Mouse (Mus musculus): ENCODE measurements at regions not wholly inside any gene's neighbourhood (a gene's known extent, or its start where the extent isn't known, plus 50 kb on each side); places are given as distances from the start of the nearest gene placed in this dataset.

DNA sequence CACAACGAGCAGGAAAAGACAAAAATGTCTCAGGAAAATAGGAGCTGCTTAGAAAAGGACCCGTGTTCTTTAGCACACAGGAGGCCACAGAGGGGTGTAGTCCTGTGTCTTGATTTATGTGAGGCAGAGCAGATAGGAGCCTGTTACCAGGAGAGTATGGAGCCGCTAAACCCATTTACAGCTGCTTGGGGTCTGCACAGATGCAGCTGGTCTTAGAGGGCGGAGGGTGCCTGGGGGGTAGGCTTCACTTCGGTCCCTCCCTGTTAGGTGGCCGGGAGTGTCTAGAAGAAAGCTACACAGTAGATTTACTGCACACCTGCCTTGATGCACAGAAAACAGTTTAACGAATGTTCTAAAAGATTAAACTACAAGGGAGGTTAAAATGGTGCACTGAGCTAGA, 91.4 kb downstream of the Gadd45g start:
- no peak for ATAC-seq (ENCODE audit: low read depth)
- Histone ChIP-seq H3K9me3 (ENCODE audit: control insufficient read depth, low read length) (no peaks in the 10 kb centered on the region), H3K9ac (ENCODE audit: low read depth, low read length) (no peak overlapping the region), H3K4me2 (ENCODE audit: low read depth, low read length) (no peak overlapping the region), H3K27ac (replicated peaks; ENCODE audit: low read depth, low read length) (no peak overlapping the region), H3K36me3 (ENCODE audit: control insufficient read depth, insufficient read depth, low read length) (no peaks in the 10 kb centered on the region), H3K4me1 (ENCODE audit: control insufficient read depth, insufficient read depth, low read length) (no peaks in the 10 kb centered on the region), H3K4me3 (ENCODE audit: low read depth, low read length) (no peak overlapping the region), H3K27me3 (replicated peaks; ENCODE audit: control insufficient read depth, insufficient read depth, low read length) (no peaks in the 10 kb centered on the region)
- DNase-seq (ENCODE audit: low spot score), result no peak
- 64% methylated on average over 7 of the region's 7 CpGs for WGBS

- Histone ChIP-seq H3K4me2 (ENCODE audit: low read depth, low read length) (no peak overlapping the region), H3K36me3 (ENCODE audit: control insufficient read depth, insufficient read depth, low read length) (no peaks in the 10 kb centered on the region), H3K4me3 (ENCODE audit: low read depth, low read length) (no peak overlapping the region), H3K9me3 (ENCODE audit: control insufficient read depth, low read length) (no peaks in the 10 kb centered on the region), H3K27me3 (replicated peaks; ENCODE audit: control insufficient read depth, insufficient read depth, low read length) (no peaks in the 10 kb centered on the region), H3K9ac (ENCODE audit: low read depth, low read length) (no peak overlapping the region), H3K4me1 (ENCODE audit: control insufficient read depth, insufficient read depth, low read length) (no peaks in the 10 kb centered on the region), H3K27ac (replicated peaks; ENCODE audit: low read depth, low read length) (no peak overlapping the region)
- WGBS, result 91% methylated on average over 4 of the region's 4 CpGs
- DNase-seq (ENCODE audit: low spot score) (no peak), ATAC-seq (ENCODE audit: low read depth) (no peak)
Observed at GRCm38 (mm10) chr13:51939262-51939661, 92.8 kb downstream of the Gadd45g start.

GRCm38 (mm10) chr13:51939715-51940114, 93.2 kb downstream of the Gadd45g start:
- Histone ChIP-seq H3K9ac (ENCODE audit: low read depth, low read length) (no peak overlapping the region), H3K9me3 (ENCODE audit: control insufficient read depth, low read length) (no peaks in the 10 kb centered on the region), H3K27me3 (replicated peaks; ENCODE audit: control insufficient read depth, insufficient read depth, low read length) (no peaks in the 10 kb centered on the region), H3K27ac (replicated peaks; ENCODE audit: low read depth, low read length) (no peak overlapping the region), H3K4me1 (ENCODE audit: control insufficient read depth, insufficient read depth, low read length) (no peaks in the 10 kb centered on the region), H3K4me3 (ENCODE audit: low read depth, low read length) (no peak overlapping the region), H3K36me3 (ENCODE audit: control insufficient read depth, insufficient read depth, low read length) (no peaks in the 10 kb centered on the region), H3K4me2 (ENCODE audit: low read depth, low read length) (no peak overlapping the region)
- ATAC-seq (ENCODE audit: low read depth) (no peak), DNase-seq (ENCODE audit: low spot score) (no peak)
- WGBS, result 90% methylated on average over 6 of the region's 6 CpGs

DNA sequence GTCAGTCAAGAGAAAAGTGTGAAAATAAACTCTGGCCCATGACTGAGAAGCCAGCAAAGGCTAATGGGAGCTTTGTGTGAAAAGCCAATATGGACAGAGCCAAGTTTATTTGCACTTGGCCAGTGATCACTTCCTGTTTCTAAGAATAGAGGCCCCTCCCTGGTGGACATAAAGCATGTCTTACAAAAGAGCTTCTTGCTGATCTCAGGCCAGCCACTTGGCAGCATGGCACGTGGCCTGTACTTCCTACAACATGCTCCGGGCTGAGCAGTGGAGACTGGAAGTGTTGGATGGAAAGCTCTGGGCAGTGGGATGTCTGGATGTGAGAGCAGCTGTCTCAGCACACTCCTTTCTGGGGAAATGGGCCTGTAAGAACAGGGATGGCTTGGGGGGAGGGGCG, 99.7 kb downstream of the Gadd45g start:
- WGBS, result 44% methylated on average over 3 of the region's 3 CpGs
- ATAC-seq (ENCODE audit: low read depth), result no peak

DNA sequence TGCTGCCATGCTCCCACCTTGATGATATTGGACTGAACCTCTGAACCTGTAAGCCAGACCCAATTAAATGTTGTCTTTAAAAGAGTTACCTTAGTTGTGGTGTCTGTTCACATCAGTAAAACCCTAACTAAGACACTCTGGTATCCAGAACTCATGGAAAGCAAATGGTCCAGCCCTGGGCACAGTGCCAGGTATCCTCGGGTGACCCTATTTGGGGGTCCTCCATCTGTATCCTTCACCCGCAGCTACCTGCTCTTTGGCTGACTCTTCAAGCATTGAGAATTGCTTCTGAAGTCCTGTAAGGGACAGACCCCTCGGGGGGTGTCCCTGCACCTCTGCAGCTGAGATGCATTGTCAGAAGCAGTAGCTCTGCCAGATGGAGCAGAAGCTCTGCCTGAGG, 102.4 kb downstream of the Gadd45g start:
- H3K9me3 ChIP-seq (ENCODE audit: control insufficient read depth, low read length), result no peaks in the 10 kb centered on the region
- ATAC-seq (ENCODE audit: low read depth) (no peak), DNase-seq (ENCODE audit: low spot score) (no peak)
- H3K27me3 ChIP-seq (replicated peaks; ENCODE audit: control insufficient read depth, insufficient read depth, low read length), result no peaks in the 10 kb centered on the region; the same call in 1 of the 2 replicates
- 0 out of 2 replicates have a peak, but pooled peaks cover 6% of the 10 kb centered on the region for H3K4me1 ChIP-seq (ENCODE audit: control insufficient read depth, insufficient read depth, low read length)
- no peak overlapping the region for H3K4me2 ChIP-seq (ENCODE audit: low read depth, low read length)
- no peak overlapping the region for H3K27ac ChIP-seq (replicated peaks; ENCODE audit: low read depth, low read length)
- H3K36me3 ChIP-seq (ENCODE audit: control insufficient read depth, insufficient read depth, low read length), result no peaks in the 10 kb centered on the region
- H3K4me3 ChIP-seq (ENCODE audit: low read depth, low read length), result no peak overlapping the region
- WGBS, result 80% methylated on average over 3 of the region's 3 CpGs
- no peak overlapping the region for H3K9ac ChIP-seq (ENCODE audit: low read depth, low read length)

More for the DNA sequence above, 99.7 kb downstream of the Gadd45g start:
- no peaks in the 10 kb centered on the region for H3K4me1 ChIP-seq (ENCODE audit: control insufficient read depth, insufficient read depth, low read length)
- no peaks in the 10 kb centered on the region; the same call in 1 of the 2 replicates for H3K27me3 ChIP-seq (replicated peaks; ENCODE audit: control insufficient read depth, insufficient read depth, low read length)
- no peak overlapping the region for H3K9ac ChIP-seq (ENCODE audit: low read depth, low read length)
- peak; percentile 63 for DNase-seq (ENCODE audit: low spot score)
- H3K4me2 ChIP-seq (ENCODE audit: low read depth, low read length), result no peak overlapping the region
- no peak overlapping the region for H3K27ac ChIP-seq (replicated peaks; ENCODE audit: low read depth, low read length)
- H3K4me3 ChIP-seq (ENCODE audit: low read depth, low read length), result no peak overlapping the region
- no peaks in the 10 kb centered on the region for H3K9me3 ChIP-seq (ENCODE audit: control insufficient read depth, low read length)
- H3K36me3 ChIP-seq (ENCODE audit: control insufficient read depth, insufficient read depth, low read length), result no peaks in the 10 kb centered on the region

DNA sequence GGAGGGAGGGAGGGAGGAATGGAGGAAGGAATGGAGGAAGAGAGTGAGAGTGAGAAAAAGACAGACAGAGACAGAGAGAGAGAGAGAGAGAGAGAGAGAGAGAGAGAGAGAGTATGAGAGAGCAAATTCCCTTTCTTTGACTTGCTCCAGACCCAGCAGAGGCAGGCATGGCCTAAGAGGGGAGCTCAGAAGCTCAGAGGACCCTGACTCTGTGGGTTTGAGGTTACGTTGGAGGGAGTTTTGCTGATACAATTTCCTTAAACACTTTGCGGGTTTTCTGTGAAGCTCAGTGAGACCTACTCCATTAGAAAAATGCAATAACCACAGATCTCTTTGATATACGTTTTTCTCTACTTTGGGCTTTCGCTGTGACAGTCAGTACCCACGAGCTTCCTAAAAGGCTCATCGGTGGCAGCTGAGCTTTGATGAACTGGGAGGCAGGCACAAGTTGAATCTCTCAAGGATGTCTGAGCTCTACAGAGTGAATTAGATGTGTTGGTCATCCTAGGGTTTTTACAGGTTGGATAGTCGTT, 105.1 kb downstream of the Gadd45g start:
- Histone ChIP-seq H3K4me3 (ENCODE audit: low read depth, low read length) (no peak overlapping the region), H3K27me3 (replicated peaks; ENCODE audit: control insufficient read depth, insufficient read depth, low read length) (no peaks in the 10 kb centered on the region; the same call in 1 of the 2 replicates), H3K9ac (ENCODE audit: low read depth, low read length) (no peak overlapping the region), H3K9me3 (ENCODE audit: control insufficient read depth, low read length) (no peaks in the 10 kb centered on the region), H3K36me3 (ENCODE audit: control insufficient read depth, insufficient read depth, low read length) (no peaks in the 10 kb centered on the region), H3K4me1 (ENCODE audit: control insufficient read depth, insufficient read depth, low read length) (0 out of 2 replicates have a peak, but pooled peaks cover 6% of the 10 kb centered on the region), H3K27ac (replicated peaks; ENCODE audit: low read depth, low read length) (no peak overlapping the region), H3K4me2 (ENCODE audit: low read depth, low read length) (no peak overlapping the region)
- DNase-seq (ENCODE audit: low spot score) (no peak), ATAC-seq (ENCODE audit: low read depth) (no peak)
- WGBS, result 70% methylated on average over 7 of the region's 7 CpGs

DNA sequence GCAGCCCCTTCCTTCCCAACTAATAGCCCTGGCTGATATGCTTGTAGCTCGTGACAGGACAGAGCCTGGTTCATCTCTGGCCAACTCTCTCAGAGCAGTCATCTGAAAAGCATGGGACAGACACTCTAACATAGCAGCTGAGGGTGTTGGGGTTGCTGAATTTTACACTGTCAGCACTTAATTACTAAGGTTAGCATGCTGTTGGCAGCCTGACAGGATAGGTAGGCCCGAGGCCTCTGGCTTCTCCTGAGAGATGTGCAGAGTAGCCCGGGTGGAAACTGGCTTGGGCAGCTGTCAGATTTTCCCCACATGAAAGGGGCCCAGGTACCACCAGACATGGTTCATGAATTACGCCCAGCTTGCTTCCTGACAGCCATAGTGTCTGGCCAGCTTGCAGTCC, 106.6 kb downstream of the Gadd45g start:
- ATAC-seq (ENCODE audit: low read depth) (peak; percentile 41; the same call in 1 of the 2 replicates), DNase-seq (ENCODE audit: low spot score) (no peak)
- no peak overlapping the region for H3K27ac ChIP-seq (replicated peaks; ENCODE audit: low read depth, low read length)
- no peaks in the 10 kb centered on the region for H3K9me3 ChIP-seq (ENCODE audit: control insufficient read depth, low read length)
- H3K4me2 ChIP-seq (ENCODE audit: low read depth, low read length), result no peak overlapping the region
- H3K9ac ChIP-seq (ENCODE audit: low read depth, low read length), result no peak overlapping the region
- no peaks in the 10 kb centered on the region; the same call in 1 of the 2 replicates for H3K27me3 ChIP-seq (replicated peaks; ENCODE audit: control insufficient read depth, insufficient read depth, low read length)
- 0 out of 2 replicates have a peak, but pooled peaks cover 6% of the 10 kb centered on the region for H3K4me1 ChIP-seq (ENCODE audit: control insufficient read depth, insufficient read depth, low read length)
- no peak overlapping the region for H3K4me3 ChIP-seq (ENCODE audit: low read depth, low read length)
- WGBS, result 43% methylated on average over 4 of the region's 4 CpGs
- H3K36me3 ChIP-seq (ENCODE audit: control insufficient read depth, insufficient read depth, low read length), result no peaks in the 10 kb centered on the region

- H3K4me2 ChIP-seq (ENCODE audit: low read depth, low read length), result no peak overlapping the region
- H3K27me3 ChIP-seq (replicated peaks; ENCODE audit: control insufficient read depth, insufficient read depth, low read length), result no peaks in the 10 kb centered on the region
- ATAC-seq (ENCODE audit: low read depth) (no peak), DNase-seq (ENCODE audit: low spot score) (no peak)
- 72% methylated on average over 8 of the region's 8 CpGs for WGBS
- no peak overlapping the region for H3K4me3 ChIP-seq (ENCODE audit: low read depth, low read length)
- H3K27ac ChIP-seq (replicated peaks; ENCODE audit: low read depth, low read length), result no peak overlapping the region
- no peak overlapping the region for H3K9ac ChIP-seq (ENCODE audit: low read depth, low read length)
- H3K9me3 ChIP-seq (ENCODE audit: control insufficient read depth, low read length), result no peaks in the 10 kb centered on the region
- 0 out of 2 replicates have a peak, but pooled peaks cover 6% of the 10 kb centered on the region for H3K4me1 ChIP-seq (ENCODE audit: control insufficient read depth, insufficient read depth, low read length)
- H3K36me3 ChIP-seq (ENCODE audit: control insufficient read depth, insufficient read depth, low read length), result no peaks in the 10 kb centered on the region
Observed at GRCm38 (mm10) chr13:51953569-51953968, 107.1 kb downstream of the Gadd45g start.

DNA sequence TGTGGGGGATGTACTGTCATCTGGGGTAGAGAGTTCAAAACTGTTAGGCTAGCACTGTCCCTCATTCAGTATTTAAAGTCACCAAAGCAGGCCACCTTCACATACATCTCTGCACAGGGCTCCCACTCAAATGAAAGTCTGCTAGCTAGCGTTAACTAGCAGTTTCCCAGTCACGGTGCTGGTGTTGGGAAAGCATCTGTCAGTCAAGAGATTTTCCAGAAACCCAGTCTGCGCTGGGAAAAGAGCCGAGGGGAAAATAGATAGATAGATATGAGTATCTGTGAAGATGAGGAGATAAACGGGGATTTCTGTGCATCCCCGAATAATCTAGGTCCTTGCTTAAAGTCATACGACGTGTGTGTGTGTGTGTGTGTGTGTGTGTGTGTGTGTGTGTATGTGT, 110.6 kb downstream of the Gadd45g start:
- peaks cover 11% of the 10 kb centered on the region; the same call in 1 of the 2 replicates for H3K4me1 ChIP-seq (ENCODE audit: control insufficient read depth, insufficient read depth, low read length)
- H3K4me2 ChIP-seq (ENCODE audit: low read depth, low read length), result no peak overlapping the region
- no peaks in the 10 kb centered on the region for H3K9me3 ChIP-seq (ENCODE audit: control insufficient read depth, low read length)
- 74% methylated on average over 8 of the region's 8 CpGs for WGBS
- H3K36me3 ChIP-seq (ENCODE audit: control insufficient read depth, insufficient read depth, low read length), result no peaks in the 10 kb centered on the region
- no peaks in the 10 kb centered on the region for H3K27me3 ChIP-seq (replicated peaks; ENCODE audit: control insufficient read depth, insufficient read depth, low read length)
- DNase-seq (ENCODE audit: low spot score) (no peak), ATAC-seq (ENCODE audit: low read depth) (no peak)
- no peak overlapping the region for H3K27ac ChIP-seq (replicated peaks; ENCODE audit: low read depth, low read length)
- no peak overlapping the region for H3K4me3 ChIP-seq (ENCODE audit: low read depth, low read length)
- H3K9ac ChIP-seq (ENCODE audit: low read depth, low read length), result no peak overlapping the region

All from embryonic facial prominence, embryonic 14.5 days (tissue).